Mouse (Mus musculus): ENCODE measurements around the gene Psen2.

- TF ChIP-seq GATA1 (IDR thresholded peaks at IDR 0.05; ENCODE audit: borderline replicate concordance, low read length) (no peak), CTCF (IDR thresholded peaks at IDR 0.05; ENCODE audit: low read depth, low read length) (peak; percentile 23; the same call in 1 of the 2 replicates)
These were observed at the start of gene Psen2 for GRCm38 (mm10) chr1:180263364-180263997.

All from G1E (cell line).